ENCODE assay signal across 27 mouse cellular contexts in genomic region chr19:55290621-55291270, GRCm38 (mm10). TPM values are rescaled to one million over a fixed set of nuclear protein-coding genes. Genes with fewer than 3 reads are reported as not detected.
DNase-seq lines count a peak whose midpoint lies in the region; ATAC-seq and TF ChIP-seq lines count a peak whose summit lies in the region.
"Had no signal": no experiment of that assay in that cellular context is flagged by ENCODE, and none has a peak within 500 bp of the region (broad histone marks: within the 10 kb centered on the region; RNA-seq: fewer than 3 reads in every experiment).

No protein-coding gene starts in this region.

- no peak for TF ChIP-seq POLR2A in CH12.LX (IDR thresholded peaks at IDR 0.05; ENCODE audit: low read depth, low read length)

- dilution Hi-C loops in CH12.LX (cut with MboI; ENCODE audit: extremely low pct_ligation_motif_present, extremely low pct_unique_long_range_greater_than_20kb, low sequenced_read_pairs) = no loop called here

- TF ChIP-seq CTCF in liver, postnatal 0 days (IDR thresholded peaks at IDR 0.05; ENCODE audit: low read depth) = no peak
- no peak for TF ChIP-seq CTCF in CH12.LX (conservative IDR thresholded peaks at IDR 0.05 in 1 of 2, IDR thresholded peaks at IDR 0.05 in 1 of 2; ENCODE audit: low read depth in 2 of 2, low read length in 2 of 2)

- WGBS in liver, embryonic 15.5 days (ENCODE audit: insufficient replicate concordance) = 34% methylated on average over 2 of the region's 2 CpGs
- 51% methylated on average over 2 of the region's 2 CpGs for WGBS in liver, postnatal 0 days (ENCODE audit: insufficient replicate concordance)
- WGBS in forebrain, embryonic 11.5 days = 92% methylated on average over 2 of the region's 2 CpGs

- no peak for DNase-seq in liver, postnatal 0 days
- DNase-seq in CH12.LX (ENCODE audit: extremely low read depth) (no peak), NIH3T3 (ENCODE audit: low read depth) (peak; percentile 31)
- DNase-seq in adrenal gland, postnatal 14 days = no peak
- no peak for DNase-seq in forebrain, embryonic 11.5 days (ENCODE audit: low spot score)
- DNase-seq: adrenal gland, adult 8-10 months; adrenal gland, postnatal 36 days; cerebellum, adult 18-20 months; cerebellum, adult 9-10 months; cerebellum, postnatal 14 days; forebrain, postnatal 0 days; gastrocnemius, adult 2 months; gastrocnemius, postnatal 14 days; heart, adult 11 months had no signal

- in situ Hi-C loops in CH12.LX (cut with MboI; ENCODE audit: low pct_ligation_motif_present, low pct_unique_long_range_greater_than_20kb, low sequenced_read_pairs) = no loop called here

- H3K9me3 ChIP-seq in liver, embryonic 15.5 days (replicated peaks) = no peaks in the 10 kb centered on the region
- H3K9me3 ChIP-seq in liver, postnatal 0 days (ENCODE audit: low read length) = no peaks in the 10 kb centered on the region
- peaks cover 3% of the 10 kb centered on the region for H3K9me3 ChIP-seq in CH12.LX (replicated peaks; ENCODE audit: low read length)
- H3K9me3 ChIP-seq in forebrain, embryonic 11.5 days (ENCODE audit: control insufficient read depth, low read length) = no peaks in the 10 kb centered on the region
- H3K9me3 ChIP-seq: forebrain, embryonic 10.5 days; G1E; hindbrain, embryonic 12.5 days; hindbrain, embryonic 15.5 days had no signal

- H3K27ac ChIP-seq in liver, embryonic 15.5 days (replicated peaks) = peak overlapping the region; percentile 20; the same call in 1 of the 2 replicates
- no peak overlapping the region for H3K27ac ChIP-seq in liver, postnatal 0 days (ENCODE audit: low read depth)
- peak overlapping the region; percentile 66 for H3K27ac ChIP-seq in CH12.LX (ENCODE audit: insufficient read depth, low read depth)
- H3K27ac ChIP-seq in forebrain, embryonic 11.5 days (ENCODE audit: low read depth, low read length) = no peak overlapping the region
- H3K27ac ChIP-seq: forebrain, embryonic 10.5 days; gastrocnemius, adult 2 months; hindbrain, embryonic 12.5 days; hindbrain, embryonic 15.5 days had no signal

- no peak overlapping the region for H3K4me3 ChIP-seq in liver, embryonic 15.5 days (replicated peaks)
- H3K4me3 ChIP-seq in liver, postnatal 0 days (ENCODE audit: low read depth, low read length) = no peak overlapping the region
- no peak overlapping the region for H3K4me3 ChIP-seq in CH12.LX (replicated peaks in 1 of 3; ENCODE audit: low read depth in 2 of 3, low read length in 2 of 3, poor library complexity in 1 of 3)
- no peak overlapping the region for H3K4me3 ChIP-seq in forebrain, embryonic 11.5 days (ENCODE audit: low read depth, low read length)
- H3K4me3 ChIP-seq: forebrain, embryonic 10.5 days; gastrocnemius, adult 2 months; hindbrain, embryonic 12.5 days; hindbrain, embryonic 15.5 days had no signal

- TF ChIP-seq RAD21 in CH12.LX (IDR thresholded peaks at IDR 0.05; ENCODE audit: low read depth, low read length) = no peak

- H3K4me2 ChIP-seq in liver, embryonic 15.5 days = no peak overlapping the region
- no peak overlapping the region for H3K4me2 ChIP-seq in liver, postnatal 0 days (ENCODE audit: low read depth, low read length)
- no peak overlapping the region for H3K4me2 ChIP-seq in CH12.LX (ENCODE audit: insufficient read depth, low read depth, poor library complexity, severe bottlenecking)
- H3K4me2 ChIP-seq in forebrain, embryonic 11.5 days (ENCODE audit: low read depth, low read length, severe bottlenecking) = no peak overlapping the region
- H3K4me2 ChIP-seq: heart, embryonic 11.5 days; hindbrain, embryonic 12.5 days; hindbrain, embryonic 15.5 days had no signal

- peaks cover 53% of the 10 kb centered on the region for H3K4me1 ChIP-seq in liver, embryonic 15.5 days (replicated peaks)
- H3K4me1 ChIP-seq in liver, postnatal 0 days (ENCODE audit: insufficient read depth) = peaks cover 6% of the 10 kb centered on the region
- peaks cover 24 to 59% of the 10 kb centered on the region in 2 experiments for H3K4me1 ChIP-seq in CH12.LX (ENCODE audit: control insufficient read depth in 1 of 2, insufficient read depth in 2 of 2)
- no peaks in the 10 kb centered on the region for H3K4me1 ChIP-seq in forebrain, embryonic 11.5 days (replicated peaks; ENCODE audit: control insufficient read depth, insufficient read depth, low read length)
- H3K4me1 ChIP-seq: hindbrain, embryonic 15.5 days had no signal

- no peaks in the 10 kb centered on the region for H3K27me3 ChIP-seq in liver, embryonic 15.5 days
- H3K27me3 ChIP-seq in liver, postnatal 0 days (ENCODE audit: insufficient read depth, low read length) = no peaks in the 10 kb centered on the region
- H3K27me3 ChIP-seq in CH12.LX (replicated peaks) = no peaks in the 10 kb centered on the region
- H3K27me3 ChIP-seq in forebrain, embryonic 11.5 days (ENCODE audit: control insufficient read depth, insufficient read depth, low read length) = no peaks in the 10 kb centered on the region
- H3K27me3 ChIP-seq: hindbrain, embryonic 12.5 days; hindbrain, embryonic 15.5 days had no signal

- TF ChIP-seq EP300 in liver, postnatal 0 days (IDR thresholded peaks at IDR 0.05; ENCODE audit: low read depth) = no peak
- peak; percentile 44; the same call in 1 of the 2 replicates for TF ChIP-seq EP300 in CH12.LX (IDR thresholded peaks at IDR 0.05; ENCODE audit: low read length)

- no peak for ATAC-seq in liver, embryonic 15.5 days (ENCODE audit: insufficient read depth)
- ATAC-seq in liver, postnatal 0 days = no peak
- no peak for ATAC-seq in forebrain, embryonic 11.5 days (replicated peaks; ENCODE audit: low FRiP score)
- ATAC-seq: activated CD4-positive, CD25-positive, alpha-beta regulatory T cell, adult 4 months; forebrain, embryonic 14.5 days; forebrain, postnatal 0 days had no signal

- H3K36me3 ChIP-seq in liver, embryonic 15.5 days (replicated peaks) = peaks cover 99% of the 10 kb centered on the region
- H3K36me3 ChIP-seq in liver, postnatal 0 days (replicated peaks; ENCODE audit: insufficient read depth, low read length) = peaks cover 84% of the 10 kb centered on the region
- peaks cover 72 to 83% of the 10 kb centered on the region in 2 experiments for H3K36me3 ChIP-seq in CH12.LX (replicated peaks in 1 of 2; ENCODE audit: control insufficient read depth in 1 of 2, insufficient read depth in 1 of 2, low read length in 1 of 2)
- H3K36me3 ChIP-seq in forebrain, embryonic 11.5 days (ENCODE audit: control insufficient read depth, insufficient read depth, low read length) = no peaks in the 10 kb centered on the region; the same call in 1 of the 2 replicates

- no peak overlapping the region for H3K9ac ChIP-seq in liver, embryonic 15.5 days
- no peak overlapping the region for H3K9ac ChIP-seq in liver, postnatal 0 days (replicated peaks)
- H3K9ac ChIP-seq in CH12.LX (ENCODE audit: insufficient read depth, low read depth) = no peak overlapping the region
- no peak overlapping the region for H3K9ac ChIP-seq in forebrain, embryonic 11.5 days (ENCODE audit: low read length)
- H3K9ac ChIP-seq: forebrain, postnatal 0 days; hindbrain, embryonic 12.5 days; hindbrain, embryonic 15.5 days had no signal

- H3K79me2 ChIP-seq in CH12.LX (replicated peaks; ENCODE audit: control insufficient read depth, extremely low read depth, insufficient read depth, poor library complexity, severe bottlenecking) = no peaks in the 10 kb centered on the region

TF ChIP-seq in CH12.LX, 34 proteins besides CTCF, POLR2A, EP300 and RAD21 (continues in another document):
- TF ChIP-seq KAT2A (IDR thresholded peaks at IDR 0.05; ENCODE audit: insufficient replicate concordance, low read length) = no peak
- TF ChIP-seq ZKSCAN1 (IDR thresholded peaks at IDR 0.05; ENCODE audit: borderline replicate concordance, low read depth, low read length) = no peak
- TF ChIP-seq RCOR1 (conservative IDR thresholded peaks at IDR 0.05; ENCODE audit: low read depth, low read length) = no peak
- TF ChIP-seq E2F4 (IDR thresholded peaks at IDR 0.05; ENCODE audit: insufficient replicate concordance, low read depth, low read length) = no peak
- TF ChIP-seq JUN (IDR thresholded peaks at IDR 0.05; ENCODE audit: insufficient read depth, low read depth, low read length) = no peak
- no peak for TF ChIP-seq SMC3 (IDR thresholded peaks at IDR 0.05; ENCODE audit: low read depth, low read length)

RNA-seq across cellular contexts. Expression of gene Zdhhc6, which starts 25.1 kb away (rescaled TPM):
- polyA plus RNA-seq in liver, embryonic 15.5 days (2015; fragmentation: Nextera tagmentation; extraction: Ambion mirVana) = 49.0 and 51.4 TPM in 2 replicates
- 49.0 and 49.9 TPM in 2 replicates for polyA plus RNA-seq in liver, postnatal 0 days (2015; fragmentation: Nextera tagmentation; extraction: Ambion mirVana)
- total RNA-seq in CH12.LX (2012; rRNA removed) = 88.6 and 101 TPM in 2 replicates
- total RNA-seq in CH12.LX (2014; rRNA removed) = 143 and 152 TPM in 2 replicates
- polyA plus RNA-seq in CH12.LX (2012; ENCODE audit: insufficient read length, low read depth) = 101 and 108 TPM in 2 replicates
- 39.2 and 41.2 TPM in 2 replicates for total RNA-seq in adrenal gland, postnatal 14 days (2021)
- polyA plus RNA-seq in forebrain, embryonic 11.5 days (2014; fragmentation: Nextera tagmentation; extraction: Ambion mirVana) = 117 and 126 TPM in 2 replicates

RNA-seq across cellular contexts. Expression of gene Vti1a, which starts 25.3 kb away (rescaled TPM):
- polyA plus RNA-seq in liver, embryonic 15.5 days (2015; fragmentation: Nextera tagmentation; extraction: Ambion mirVana) = 13.6 and 13.7 TPM in 2 replicates
- 9.7 and 10.5 TPM in 2 replicates for polyA plus RNA-seq in liver, postnatal 0 days (2015; fragmentation: Nextera tagmentation; extraction: Ambion mirVana)
- 22.3 and 23.1 TPM in 2 replicates for total RNA-seq in CH12.LX (2012; rRNA removed)
- total RNA-seq in CH12.LX (2014; rRNA removed) = 23.5 and 23.8 TPM in 2 replicates
- 27.6 and 30.8 TPM in 2 replicates for polyA plus RNA-seq in CH12.LX (2012; ENCODE audit: insufficient read length, low read depth)
- total RNA-seq in adrenal gland, postnatal 14 days (2021) = 32.3 and 36.5 TPM in 2 replicates
- 24.1 and 28.4 TPM in 2 replicates for polyA plus RNA-seq in forebrain, embryonic 11.5 days (2014; fragmentation: Nextera tagmentation; extraction: Ambion mirVana)

RNA-seq across cellular contexts. Expression of gene Acsl5, which starts 39.0 kb away (rescaled TPM):
- 154 and 157 TPM in 2 replicates for polyA plus RNA-seq in liver, embryonic 15.5 days (2015; fragmentation: Nextera tagmentation; extraction: Ambion mirVana)
- polyA plus RNA-seq in liver, postnatal 0 days (2015; fragmentation: Nextera tagmentation; extraction: Ambion mirVana) = 397 and 414 TPM in 2 replicates
- total RNA-seq in CH12.LX (2012; rRNA removed) (126 and 143 TPM in 2 replicates), CH12.LX (2014; rRNA removed) (196 and 224 TPM in 2 replicates)
- 231 and 265 TPM in 2 replicates for polyA plus RNA-seq in CH12.LX (2012; ENCODE audit: insufficient read length, low read depth)
- 80.5 and 115 TPM in 2 replicates for total RNA-seq in adrenal gland, postnatal 14 days (2021)
- polyA plus RNA-seq in forebrain, embryonic 11.5 days (2014; fragmentation: Nextera tagmentation; extraction: Ambion mirVana) = 19.7 and 20.9 TPM in 2 replicates

RNA-seq across cellular contexts. Expression of gene Gucy2g, which starts 49.7 kb away (rescaled TPM):
- not detected in 2 replicates for polyA plus RNA-seq in liver, embryonic 15.5 days (2015; fragmentation: Nextera tagmentation; extraction: Ambion mirVana)
- 0.02 TPM in 1 of 2 replicates, not detected in the other for polyA plus RNA-seq in liver, postnatal 0 days (2015; fragmentation: Nextera tagmentation; extraction: Ambion mirVana)
- total RNA-seq in CH12.LX (2012; rRNA removed) (not detected in 2 replicates), CH12.LX (2014; rRNA removed) (not detected in 2 replicates)
- 0.11 TPM in 1 of 2 replicates, not detected in the other for polyA plus RNA-seq in CH12.LX (2012; ENCODE audit: insufficient read length, low read depth)
- total RNA-seq in adrenal gland, postnatal 14 days (2021) = not detected in 2 replicates
- polyA plus RNA-seq in forebrain, embryonic 11.5 days (2014; fragmentation: Nextera tagmentation; extraction: Ambion mirVana) = not detected in 2 replicates
- total RNA-seq: adrenal gland, adult 8-10 months; adrenal gland, postnatal 36 days; heart, adult 8-10 months; hematopoietic stem cell, adult 5-6 weeks had no signal
- polyA plus RNA-seq: activated CD4-positive, CD25-positive, alpha-beta regulatory T cell, adult 4 months; embryonic facial prominence, embryonic 11.5 days; forebrain, embryonic 10.5 days; G1E; heart, embryonic 11.5 days; heart, embryonic 14.5 days; heart, postnatal 0 days; hindbrain, embryonic 12.5 days had no signal

Comparison
In these comparisons a context has a peak if more than half of its experiments do, and no peak if none do; other contexts are left out.
1. H3K27ac ChIP-seq: peak in liver, embryonic 15.5 days (single experiment) and CH12.LX (single experiment); none in liver, postnatal 0 days (single experiment) and forebrain, embryonic 11.5 days (single experiment).